Mouse (Mus musculus): ENCODE results near the gene Trim40.
"Not testable (repeated sequence)": the region's sequence is repeated elsewhere in the genome, so short reads cannot be mapped to it uniquely, and the experiment has no call there.

- TF ChIP-seq CTCF, EP300 (IDR thresholded peaks at IDR 0.05; ENCODE audit: low read depth): not testable (repeated sequence)
Observed at GRCm38 (mm10) chr17:36891496-36891895, 1.6 kb upstream of the Trim40 start.
